Mouse (Mus musculus): ENCODE results near the gene Rgma. TPM values are rescaled to one million over a fixed set of nuclear protein-coding genes. Genes with fewer than 3 reads are reported as not detected.

Gene Rgma
- 3.4 and 6.9 TPM in 2 replicates for polyA plus RNA-seq (2016; fragmentation: Nextera tagmentation; extraction: Ambion mirVana)

DNA sequence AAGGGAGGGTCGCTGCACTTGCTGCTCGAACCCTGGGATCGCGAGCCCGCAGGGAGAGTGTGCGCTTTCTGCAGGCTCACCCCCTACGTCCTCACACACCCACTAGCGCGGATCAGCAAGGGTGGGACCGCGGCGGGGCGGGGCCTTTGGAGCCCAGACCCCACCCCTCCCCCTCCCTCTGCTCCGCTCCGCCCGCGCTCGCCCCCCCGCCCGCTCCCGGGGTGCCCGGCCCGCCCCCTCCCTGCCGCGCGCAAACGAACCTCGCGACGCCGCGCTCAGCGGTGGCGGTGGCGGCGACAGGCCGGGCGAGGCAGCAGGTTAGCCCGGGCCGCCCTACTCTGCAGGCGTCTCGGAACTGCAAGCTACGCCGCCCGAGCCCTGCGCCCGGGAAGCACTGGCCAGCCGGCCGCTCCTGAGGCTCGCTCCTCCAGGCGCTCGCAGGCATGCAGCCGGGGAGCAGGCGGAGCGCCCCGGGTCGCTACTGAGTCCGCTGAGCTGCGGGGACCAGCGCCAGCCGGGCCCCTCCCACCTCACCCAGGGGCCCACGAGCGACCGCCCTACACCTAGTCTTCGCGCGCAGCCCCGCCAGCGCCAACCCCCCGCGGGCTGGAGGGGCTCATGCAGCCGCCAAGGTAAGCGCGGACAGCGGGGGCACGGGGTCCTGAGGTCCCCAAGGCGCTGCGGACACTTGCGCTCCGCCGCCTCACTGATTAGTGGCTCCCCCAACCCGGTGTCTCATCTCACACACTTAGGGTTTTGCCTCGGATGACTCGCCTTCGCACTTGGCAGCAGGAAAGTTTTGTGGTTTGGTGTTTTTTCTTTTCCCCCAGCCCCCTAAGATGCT, at the start of gene Rgma:
Gene Rgma, plus strand, starts transcription at position 253 of the 844 bp plus-strand sequence.
- H3K9me3 ChIP-seq = no peaks in the 10 kb centered on the region
- H3K27ac ChIP-seq = peak within 1 kb of the TSS; percentile 65; the same call in 1 of the 2 replicates
- under 1% methylated on average over 77 of the region's 85 CpGs for WGBS
- DNase-seq (ENCODE audit: low spot score) = peak; percentile 77
- H3K27me3 ChIP-seq (ENCODE audit: insufficient read depth, poor library complexity, severe bottlenecking) = peaks cover 95% of the 10 kb centered on the region
- H3K4me1 ChIP-seq = peaks cover 28% of the 10 kb centered on the region
- peak within 1 kb of the TSS; percentile 77 for H3K4me3 ChIP-seq
- no peaks in the 10 kb centered on the region for H3K36me3 ChIP-seq

DNA sequence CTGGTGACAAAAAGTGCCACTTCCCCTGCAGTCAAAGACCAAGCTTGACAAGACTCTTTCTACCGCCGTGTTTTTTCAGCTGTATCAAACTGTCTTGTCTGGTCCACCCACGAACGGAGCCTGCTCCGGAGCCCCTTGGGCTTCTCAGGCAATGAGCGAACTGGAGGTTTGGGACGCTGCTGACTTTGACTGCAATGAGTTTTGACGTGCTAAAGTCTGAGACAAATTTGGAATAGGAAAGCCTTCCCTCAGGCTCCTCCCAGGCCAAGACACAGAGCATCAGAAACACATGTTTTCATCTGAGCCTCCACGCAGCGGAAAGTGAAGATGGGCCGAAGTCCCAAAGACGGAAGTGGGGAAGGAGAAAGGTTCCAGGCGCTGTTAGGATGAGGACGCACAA, 49.1 kb upstream of the Rgma start:
- Histone ChIP-seq H3K27ac (no peak overlapping the region), H3K36me3 (no peaks in the 10 kb centered on the region), H3K27me3 (ENCODE audit: insufficient read depth, poor library complexity, severe bottlenecking) (peaks cover 10% of the 10 kb centered on the region; the same call in 1 of the 2 replicates), H3K9me3 (0 out of 2 replicates have a peak, but pooled peaks cover 2% of the 10 kb centered on the region), H3K4me3 (no peak overlapping the region), H3K4me1 (peaks cover 14% of the 10 kb centered on the region)
- DNase-seq (ENCODE audit: low spot score) = no peak
- 88% methylated on average over 14 of the region's 14 CpGs for WGBS

DNA sequence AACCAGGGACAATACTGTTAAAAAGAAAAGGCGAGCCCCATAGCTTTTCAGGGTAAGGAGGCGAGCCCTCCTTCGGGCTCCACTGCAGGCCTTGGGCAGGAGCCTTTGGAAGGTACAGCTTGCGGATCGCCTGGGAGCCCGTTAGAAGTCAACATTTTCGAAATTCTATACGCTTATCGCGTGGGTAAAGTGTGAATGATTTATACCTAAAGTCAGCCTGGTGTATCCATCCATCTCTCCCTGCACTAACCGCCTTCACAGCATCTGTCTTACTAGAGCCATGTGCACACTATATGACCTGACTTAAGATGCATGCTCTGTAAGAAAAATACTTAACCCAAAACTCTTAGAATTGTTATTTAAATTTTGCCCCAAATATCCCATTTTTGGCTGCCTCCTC, 48.6 kb upstream of the Rgma start:
- Histone ChIP-seq H3K27ac (no peak overlapping the region), H3K27me3 (ENCODE audit: insufficient read depth, poor library complexity, severe bottlenecking) (peaks cover 6% of the 10 kb centered on the region; the same call in 1 of the 2 replicates), H3K4me1 (peaks cover 16% of the 10 kb centered on the region), H3K9me3 (0 out of 2 replicates have a peak, but pooled peaks cover 2% of the 10 kb centered on the region), H3K36me3 (no peaks in the 10 kb centered on the region), H3K4me3 (no peak overlapping the region)
- WGBS = 90% methylated on average over 11 of the region's 11 CpGs
- DNase-seq (ENCODE audit: low spot score) = no peak

DNA sequence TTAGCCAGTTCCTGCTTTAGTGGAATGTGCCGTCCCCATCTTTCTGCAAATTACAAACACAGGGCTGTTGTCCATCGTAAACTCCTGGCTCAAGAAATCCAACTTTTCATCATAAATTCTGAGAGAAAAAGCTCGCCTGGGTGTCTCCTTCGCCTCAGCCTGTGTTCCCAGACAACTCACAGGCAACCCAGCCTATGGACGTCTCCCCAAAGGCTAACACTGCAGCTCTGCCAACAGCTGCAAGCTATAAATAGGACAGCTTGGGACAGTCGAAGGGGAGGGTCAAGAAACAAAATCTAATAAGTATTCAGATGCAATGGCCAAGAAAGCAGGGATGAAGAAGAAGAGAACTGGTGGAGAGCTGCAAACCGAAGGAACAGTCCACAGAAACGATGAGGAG, 48.1 kb upstream of the Rgma start:
- Histone ChIP-seq H3K27me3 (ENCODE audit: insufficient read depth, poor library complexity, severe bottlenecking) (0 out of 2 replicates have a peak, but pooled peaks cover 1% of the 10 kb centered on the region), H3K9me3 (0 out of 2 replicates have a peak, but pooled peaks cover 2% of the 10 kb centered on the region), H3K27ac (no peak overlapping the region), H3K4me1 (peaks cover 21% of the 10 kb centered on the region), H3K36me3 (no peaks in the 10 kb centered on the region), H3K4me3 (no peak overlapping the region)
- WGBS = 64% methylated on average over 8 of the region's 8 CpGs
- no peak for DNase-seq (ENCODE audit: low spot score)

DNA sequence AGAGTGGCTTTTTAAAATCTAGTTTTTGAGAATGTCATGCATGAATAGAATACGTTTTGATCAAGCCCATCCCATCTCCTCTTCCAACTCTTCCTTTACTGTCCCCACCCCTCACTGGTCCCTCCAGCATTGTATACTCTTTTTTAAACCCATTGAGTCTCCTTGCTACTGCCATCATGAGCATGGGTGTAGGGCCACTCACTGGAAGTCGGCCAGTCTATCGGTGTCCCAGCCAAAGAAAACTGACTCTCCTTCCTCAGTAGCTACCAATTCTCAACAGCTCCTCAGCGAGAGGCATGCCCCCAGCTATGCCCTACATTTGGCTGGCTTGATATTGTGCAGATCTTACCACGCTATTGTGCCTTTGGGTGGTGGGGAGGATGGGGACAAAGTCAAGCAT, 47.7 kb upstream of the Rgma start:
- Histone ChIP-seq H3K9me3 (0 out of 2 replicates have a peak, but pooled peaks cover 2% of the 10 kb centered on the region), H3K4me3 (no peak overlapping the region), H3K27me3 (ENCODE audit: insufficient read depth, poor library complexity, severe bottlenecking) (no peaks in the 10 kb centered on the region), H3K27ac (no peak overlapping the region), H3K4me1 (peaks cover 21% of the 10 kb centered on the region), H3K36me3 (no peaks in the 10 kb centered on the region)
- DNase-seq (ENCODE audit: low spot score) = no peak
- 83% methylated on average over 5 of the region's 5 CpGs for WGBS

DNA sequence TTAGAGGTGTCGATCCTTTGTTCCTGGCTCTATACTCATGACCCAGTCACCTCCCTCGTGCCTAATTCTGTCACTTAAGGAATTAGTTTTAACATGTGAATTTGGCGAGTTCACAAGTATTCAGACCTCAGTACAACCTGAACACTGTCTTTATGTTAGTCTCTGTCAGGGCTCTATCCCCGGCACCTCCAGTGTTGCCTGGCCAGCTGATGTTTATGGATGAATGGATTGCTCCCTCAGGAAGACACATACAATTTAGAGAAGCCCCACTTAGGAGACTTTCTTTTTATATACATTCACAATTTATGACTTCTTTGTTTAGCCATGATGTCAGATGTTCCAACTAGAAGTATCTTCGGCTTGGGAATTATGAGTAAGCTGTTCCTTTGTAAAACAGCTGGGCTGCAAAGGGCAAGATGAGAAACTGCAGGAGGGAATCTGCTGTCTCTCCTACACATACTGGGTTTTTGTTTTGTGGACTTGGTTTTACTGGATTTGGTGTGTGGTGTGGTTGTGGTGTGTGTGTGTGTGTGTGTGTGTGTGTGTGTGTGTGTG, 46.6 kb upstream of the Rgma start:
- H3K4me1 ChIP-seq = peaks cover 21% of the 10 kb centered on the region
- no peaks in the 10 kb centered on the region; the same call in 1 of the 2 replicates for H3K27me3 ChIP-seq (ENCODE audit: insufficient read depth, poor library complexity, severe bottlenecking)
- 0 out of 2 replicates have a peak, but pooled peaks cover 2% of the 10 kb centered on the region for H3K9me3 ChIP-seq
- WGBS = 75% methylated on average over 5 of the region's 5 CpGs
- no peak overlapping the region for H3K4me3 ChIP-seq
- H3K27ac ChIP-seq = no peak overlapping the region
- no peak for DNase-seq (ENCODE audit: low spot score)
- no peaks in the 10 kb centered on the region for H3K36me3 ChIP-seq

DNA sequence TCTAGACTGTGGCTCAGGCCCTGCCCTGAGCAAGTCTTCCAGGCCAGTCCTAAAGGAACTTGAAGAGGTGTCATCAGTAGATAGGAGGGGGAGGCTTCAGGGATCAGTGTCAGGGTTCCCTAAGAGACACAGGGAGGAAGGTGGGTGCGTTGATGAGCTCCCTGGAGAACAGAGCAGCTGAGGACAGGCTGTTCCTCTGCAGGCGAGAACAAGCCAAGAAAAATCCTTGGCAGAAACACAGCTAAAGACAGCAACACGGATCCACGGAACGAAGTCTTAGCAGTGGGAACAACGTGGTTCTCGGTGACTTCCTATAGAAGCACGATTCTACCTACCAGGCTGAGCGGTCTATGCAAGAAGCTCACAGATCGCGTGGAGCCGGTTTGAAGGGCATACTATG, 44.6 kb upstream of the Rgma start:
- Histone ChIP-seq H3K27ac (no peak overlapping the region), H3K27me3 (ENCODE audit: insufficient read depth, poor library complexity, severe bottlenecking) (no peaks in the 10 kb centered on the region; the same call in 1 of the 2 replicates), H3K9me3 (no peaks in the 10 kb centered on the region), H3K4me1 (peaks cover 29% of the 10 kb centered on the region), H3K4me3 (no peak overlapping the region), H3K36me3 (no peaks in the 10 kb centered on the region)
- DNase-seq (ENCODE audit: low spot score) = no peak
- WGBS = 80% methylated on average over 12 of the region's 12 CpGs

DNA sequence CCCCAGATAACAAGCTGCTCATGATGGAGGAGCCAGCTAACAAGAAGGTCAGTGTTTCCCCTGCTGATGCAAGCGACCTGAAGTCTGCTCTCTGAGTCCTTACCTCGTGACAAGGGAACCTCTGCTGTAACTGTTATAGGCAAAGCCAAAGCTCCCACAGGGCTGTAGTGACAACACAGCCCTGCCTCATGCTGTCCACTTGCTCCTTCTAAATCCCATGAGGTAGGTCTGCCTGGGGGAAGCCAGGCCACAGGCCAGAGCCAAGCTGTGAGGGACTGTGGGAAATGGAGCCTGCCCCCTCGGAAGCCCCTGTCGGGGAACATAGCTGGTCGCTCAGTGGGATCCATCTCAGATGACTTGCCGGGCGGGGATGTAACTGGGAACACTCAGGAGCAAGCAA, 43.7 kb upstream of the Rgma start:
- Histone ChIP-seq H3K4me1 (peaks cover 29% of the 10 kb centered on the region), H3K36me3 (no peaks in the 10 kb centered on the region), H3K4me3 (no peak overlapping the region), H3K27me3 (ENCODE audit: insufficient read depth, poor library complexity, severe bottlenecking) (no peaks in the 10 kb centered on the region; the same call in 1 of the 2 replicates), H3K27ac (no peak overlapping the region), H3K9me3 (no peaks in the 10 kb centered on the region)
- DNase-seq (ENCODE audit: low spot score) = no peak
- WGBS = 48% methylated on average over 7 of the region's 7 CpGs

DNA sequence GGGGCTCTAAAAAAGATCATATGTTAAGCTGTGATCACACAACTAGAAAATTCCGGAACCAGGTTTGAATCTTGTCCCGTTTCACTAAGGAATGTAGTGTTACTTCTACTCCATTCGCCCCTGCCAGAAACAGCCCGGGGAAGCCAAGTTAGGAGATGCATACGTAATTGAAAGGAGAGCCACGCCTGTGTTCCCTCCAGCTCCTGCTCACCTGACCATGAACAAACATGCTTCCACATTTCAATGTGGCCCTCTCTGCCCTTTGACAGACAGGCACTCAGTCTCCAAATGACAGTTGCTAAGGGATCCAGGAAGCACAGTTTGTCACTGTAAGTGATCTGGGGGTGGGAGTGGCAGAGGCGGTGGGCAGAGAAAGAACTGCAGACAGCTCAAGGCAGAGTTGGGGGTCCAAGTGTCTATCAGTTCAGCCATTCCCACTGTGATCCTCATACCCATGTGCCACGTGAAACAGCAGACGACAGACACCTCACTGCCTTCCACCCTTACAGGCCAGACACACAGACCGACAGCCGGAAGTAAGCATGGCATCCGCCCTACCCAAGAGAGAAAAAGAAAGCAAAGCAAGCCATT, 41.8 kb upstream of the Rgma start:
- DNase-seq (ENCODE audit: low spot score) = no peak
- Histone ChIP-seq H3K4me1 (peaks cover 26% of the 10 kb centered on the region), H3K9me3 (no peaks in the 10 kb centered on the region), H3K36me3 (no peaks in the 10 kb centered on the region), H3K27ac (no peak overlapping the region), H3K27me3 (ENCODE audit: insufficient read depth, poor library complexity, severe bottlenecking) (no peaks in the 10 kb centered on the region; the same call in 1 of the 2 replicates), H3K4me3 (no peak overlapping the region)
- WGBS = 74% methylated on average over 12 of the region's 12 CpGs

DNA sequence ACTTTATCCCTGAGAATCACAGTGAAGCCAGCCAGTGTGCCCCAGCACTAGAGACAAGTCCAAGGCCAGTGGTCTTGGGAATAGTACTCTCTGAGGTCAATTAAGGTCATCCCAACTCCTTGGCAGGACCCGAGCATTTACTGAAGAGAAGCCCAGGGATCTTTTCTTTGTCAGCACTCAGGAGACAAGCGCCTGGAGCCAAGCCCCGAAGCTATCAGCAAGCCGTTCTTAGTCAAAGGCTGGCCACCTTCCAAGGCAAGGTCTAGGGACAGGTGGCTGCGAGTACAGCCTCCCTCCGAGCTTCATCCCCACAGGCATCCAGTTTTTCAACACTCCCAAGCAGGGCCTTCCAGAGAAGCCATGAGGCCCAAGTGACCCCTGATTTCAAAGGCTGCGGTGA, 40.4 kb upstream of the Rgma start:
- H3K36me3 ChIP-seq = no peaks in the 10 kb centered on the region
- WGBS = 49% methylated on average over 7 of the region's 7 CpGs
- no peak overlapping the region for H3K4me3 ChIP-seq
- H3K9me3 ChIP-seq = no peaks in the 10 kb centered on the region
- DNase-seq (ENCODE audit: low spot score) = no peak
- no peak overlapping the region for H3K27ac ChIP-seq
- H3K4me1 ChIP-seq = peaks cover 22% of the 10 kb centered on the region
- no peaks in the 10 kb centered on the region; the same call in 1 of the 2 replicates for H3K27me3 ChIP-seq (ENCODE audit: insufficient read depth, poor library complexity, severe bottlenecking)

DNA sequence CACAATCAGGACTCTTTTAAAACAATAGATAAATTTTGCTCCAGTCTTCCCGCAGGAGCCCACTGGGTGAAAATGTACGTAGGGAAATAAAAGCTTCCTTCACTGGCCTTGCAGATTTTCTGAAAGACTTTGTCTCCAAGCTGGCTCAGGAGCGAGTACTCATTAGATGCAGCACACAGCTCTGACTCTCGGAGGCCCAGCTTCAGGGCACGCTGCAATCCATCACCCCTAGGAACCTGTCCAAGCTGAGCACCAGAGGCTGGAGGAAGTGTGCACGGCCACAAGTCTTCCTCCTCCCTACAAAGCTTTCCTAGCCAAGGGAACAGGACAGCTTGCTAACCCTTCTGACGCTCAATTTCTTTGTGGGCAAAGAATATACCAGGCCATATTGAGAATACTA, 38.9 kb upstream of the Rgma start:
- Histone ChIP-seq H3K27me3 (ENCODE audit: insufficient read depth, poor library complexity, severe bottlenecking) (no peaks in the 10 kb centered on the region; the same call in 1 of the 2 replicates), H3K9me3 (no peaks in the 10 kb centered on the region), H3K27ac (no peak overlapping the region), H3K4me3 (no peak overlapping the region), H3K36me3 (no peaks in the 10 kb centered on the region), H3K4me1 (peaks cover 15% of the 10 kb centered on the region)
- 55% methylated on average over 7 of the region's 7 CpGs for WGBS
- DNase-seq (ENCODE audit: low spot score) = no peak

DNA sequence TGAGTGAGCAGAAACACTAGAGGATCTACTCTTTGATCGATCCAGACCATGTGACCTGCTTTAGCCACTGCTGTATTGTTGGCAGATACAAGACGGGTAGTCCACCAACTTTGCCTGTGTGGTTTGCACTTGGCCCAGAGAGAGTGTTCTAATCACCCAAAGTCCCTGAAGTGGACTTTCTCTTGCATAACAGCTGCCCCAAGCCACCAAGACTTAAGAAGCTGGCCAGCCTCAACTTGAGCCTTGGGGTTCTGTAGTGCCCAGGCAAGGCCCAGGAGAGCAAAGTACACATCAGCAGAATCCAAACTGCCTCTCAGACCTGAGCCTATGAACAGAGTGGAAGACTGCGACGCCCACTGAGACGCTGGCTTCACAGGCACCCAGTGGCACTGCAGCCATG, 37.0 kb upstream of the Rgma start:
- no peak for DNase-seq (ENCODE audit: low spot score)
- H3K27me3 ChIP-seq (ENCODE audit: insufficient read depth, poor library complexity, severe bottlenecking) = no peaks in the 10 kb centered on the region; the same call in 1 of the 2 replicates
- H3K27ac ChIP-seq = no peak overlapping the region
- H3K9me3 ChIP-seq = no peaks in the 10 kb centered on the region
- WGBS = 86% methylated on average over 5 of the region's 5 CpGs
- H3K4me3 ChIP-seq = no peak overlapping the region
- no peaks in the 10 kb centered on the region for H3K36me3 ChIP-seq
- peaks cover 8% of the 10 kb centered on the region; the same call in 1 of the 2 replicates for H3K4me1 ChIP-seq

DNA sequence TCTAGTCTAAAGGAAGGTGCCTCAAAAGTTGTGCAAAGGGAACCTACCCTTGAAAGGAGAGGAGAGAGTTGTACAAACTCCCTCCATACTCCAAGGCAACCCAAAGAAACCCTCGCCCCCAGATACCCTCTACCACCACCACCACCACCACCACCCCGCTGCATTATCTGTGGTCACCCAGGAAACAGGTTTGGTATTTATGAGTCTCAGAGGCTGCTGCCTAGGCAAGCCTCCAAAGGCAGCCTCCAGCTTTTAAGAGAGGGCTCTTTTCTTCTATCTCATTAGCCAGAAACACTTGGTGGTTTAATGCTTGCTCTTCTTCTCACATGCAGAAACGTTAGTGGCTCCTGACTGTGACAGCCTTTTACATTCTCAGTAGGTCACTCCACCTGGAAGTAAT, 31.5 kb upstream of the Rgma start:
- WGBS = 29% methylated on average over 3 of the region's 3 CpGs
- H3K4me1 ChIP-seq = no peaks in the 10 kb centered on the region
- no peak overlapping the region for H3K27ac ChIP-seq
- H3K4me3 ChIP-seq = no peak overlapping the region
- no peak for DNase-seq (ENCODE audit: low spot score)
- H3K27me3 ChIP-seq (ENCODE audit: insufficient read depth, poor library complexity, severe bottlenecking) = 0 out of 2 replicates have a peak, but pooled peaks cover 20% of the 10 kb centered on the region
- H3K36me3 ChIP-seq = no peaks in the 10 kb centered on the region
- no peaks in the 10 kb centered on the region for H3K9me3 ChIP-seq

Data from heart, embryonic 10.5 days (tissue).